Mouse (Mus musculus): ENCODE measurements around the gene Vmn1r163. TPM values are rescaled to one million over a fixed set of nuclear protein-coding genes. Genes with fewer than 3 reads are reported as not detected.
"Not testable (repeated sequence)": the region's sequence is repeated elsewhere in the genome, so short reads cannot be mapped to it uniquely, and the experiment has no call there.

The Vmn1r163 gene
- polyA plus RNA-seq (2014; fragmentation: Nextera tagmentation; extraction: Ambion mirVana), result not detected in 2 replicates

DNA sequence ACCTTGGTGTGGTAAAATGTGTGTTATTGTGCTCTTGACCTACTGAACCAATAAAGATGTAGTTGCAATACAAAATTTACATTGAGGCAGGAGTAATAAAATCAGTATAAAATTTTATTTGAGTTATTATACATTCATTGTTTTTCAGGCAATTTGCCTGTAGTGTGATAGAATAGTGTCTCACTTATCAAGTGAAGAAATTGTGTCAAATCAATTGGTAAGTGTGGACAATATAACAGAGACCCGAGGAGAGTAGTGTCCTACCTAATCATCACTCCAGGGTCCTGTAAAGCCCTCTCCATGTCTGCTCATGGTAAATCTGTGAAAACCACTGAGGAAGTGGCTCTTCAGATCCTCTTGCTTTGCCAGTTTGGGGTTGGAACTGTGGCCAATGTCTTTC, at the start of gene Vmn1r163:
TSS of gene Vmn1r163 (plus strand) at position 301 of the 400 bp plus-strand sequence.
- not testable (repeated sequence) for H3K4me1 ChIP-seq (ENCODE audit: control insufficient read depth, insufficient read depth, low read length); H3K9me3 ChIP-seq (ENCODE audit: control insufficient read depth, low read length); H3K27me3 ChIP-seq (ENCODE audit: control insufficient read depth, insufficient read depth, low read length); H3K4me2 ChIP-seq; ATAC-seq (ENCODE audit: low FRiP score); H3K4me3 ChIP-seq (ENCODE audit: low read depth, low read length); H3K36me3 ChIP-seq (ENCODE audit: control insufficient read depth, insufficient read depth, low read length); H3K27ac ChIP-seq (ENCODE audit: low read depth, low read length); DNase-seq (ENCODE audit: low spot score, missing footprints); H3K9ac ChIP-seq (ENCODE audit: low read length)
- WGBS, result no CpG with 5 or more reads among the region's 1 CpGs

DNA sequence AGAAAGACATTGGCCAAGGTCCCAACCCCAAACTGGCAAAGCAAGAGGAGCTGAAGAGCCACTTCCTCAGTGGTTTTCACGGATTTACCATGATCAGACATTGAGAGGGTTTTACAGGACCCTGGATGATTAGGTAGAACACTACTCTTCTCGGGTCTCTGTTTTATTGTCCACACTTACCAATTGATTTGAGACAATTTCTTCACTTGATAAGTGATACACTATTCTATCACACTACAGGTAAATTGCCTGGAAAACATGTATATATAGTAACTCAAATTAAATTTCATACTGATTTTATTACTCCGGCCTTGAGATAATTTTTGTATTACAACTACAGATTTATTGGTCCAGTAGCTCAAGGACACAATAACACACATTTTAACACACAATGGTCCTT, 35.5 kb upstream of the Vmn1r163 start, which contains the start of gene Gm4216:
TSS of gene Gm4216 (minus strand) at position 101 of the 400 bp plus-strand sequence.
- WGBS, result no CpG with 5 or more reads among the region's 3 CpGs
- not testable (repeated sequence) for H3K36me3 ChIP-seq (ENCODE audit: control insufficient read depth, insufficient read depth, low read length); H3K27me3 ChIP-seq (ENCODE audit: control insufficient read depth, insufficient read depth, low read length); H3K4me3 ChIP-seq (ENCODE audit: low read depth, low read length); H3K4me1 ChIP-seq (ENCODE audit: control insufficient read depth, insufficient read depth, low read length); H3K9me3 ChIP-seq (ENCODE audit: control insufficient read depth, low read length); H3K27ac ChIP-seq (ENCODE audit: low read depth, low read length); ATAC-seq (ENCODE audit: low FRiP score); H3K4me2 ChIP-seq; DNase-seq (ENCODE audit: low spot score, missing footprints); H3K9ac ChIP-seq (ENCODE audit: low read length)

DNA sequence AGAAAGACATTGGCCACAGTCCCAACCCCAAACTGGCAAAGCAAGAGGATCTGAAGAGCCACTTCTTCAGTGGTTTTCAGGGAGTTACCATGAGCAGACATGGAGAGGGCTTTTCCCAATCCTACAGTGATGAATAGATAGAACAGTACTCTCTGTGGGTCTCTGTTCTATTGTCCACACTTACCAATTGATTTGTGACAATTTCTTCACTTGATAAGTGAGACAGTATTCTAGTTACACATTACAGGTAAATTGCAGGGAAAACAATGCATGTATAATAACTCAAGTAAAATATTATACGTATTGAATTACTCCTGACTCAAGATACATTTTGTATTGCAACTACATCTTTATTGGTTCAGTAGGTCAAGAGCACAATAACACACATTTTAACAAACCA, 12.0 kb downstream of the Vmn1r163 start, which contains the start of gene Gm8720:
TSS of gene Gm8720 (minus strand) at position 101 of the 400 bp plus-strand sequence.
- H3K4me3 ChIP-seq (ENCODE audit: low read depth, low read length); H3K27me3 ChIP-seq (ENCODE audit: control insufficient read depth, insufficient read depth, low read length); DNase-seq (ENCODE audit: low spot score, missing footprints); H3K4me1 ChIP-seq (ENCODE audit: control insufficient read depth, insufficient read depth, low read length); H3K36me3 ChIP-seq (ENCODE audit: control insufficient read depth, insufficient read depth, low read length); H3K9ac ChIP-seq (ENCODE audit: low read length); H3K9me3 ChIP-seq (ENCODE audit: control insufficient read depth, low read length); H3K4me2 ChIP-seq; H3K27ac ChIP-seq (ENCODE audit: low read depth, low read length); ATAC-seq (ENCODE audit: low FRiP score): not testable (repeated sequence)
- no CpG with 5 or more reads among the region's 1 CpGs for WGBS

Other genes starting within 250 kb of the Vmn1r163 start
- not detected in 2 replicates for gene Vmn1r159, start 211.9 kb upstream of the Vmn1r163 start, polyA plus RNA-seq (2014; fragmentation: Nextera tagmentation; extraction: Ambion mirVana)
- not detected in 2 replicates for gene Vmn1r160, start 184.3 kb upstream of the Vmn1r163 start, polyA plus RNA-seq (2014; fragmentation: Nextera tagmentation; extraction: Ambion mirVana)
- not detected in 2 replicates for gene Gm4214, start 70.9 kb upstream of the Vmn1r163 start, polyA plus RNA-seq (2014; fragmentation: Nextera tagmentation; extraction: Ambion mirVana)
- not detected in 2 replicates for gene Gm4216, start 35.6 kb upstream of the Vmn1r163 start, polyA plus RNA-seq (2014; fragmentation: Nextera tagmentation; extraction: Ambion mirVana)
- gene Gm8720, start 11.9 kb downstream of the Vmn1r163 start, polyA plus RNA-seq (2014; fragmentation: Nextera tagmentation; extraction: Ambion mirVana), result not detected in 2 replicates
- not detected in 2 replicates for gene Gm10662, start 88.9 kb downstream of the Vmn1r163 start, polyA plus RNA-seq (2014; fragmentation: Nextera tagmentation; extraction: Ambion mirVana)
- gene Vmn1r165, start 161.8 kb downstream of the Vmn1r163 start, polyA plus RNA-seq (2014; fragmentation: Nextera tagmentation; extraction: Ambion mirVana), result not detected in 2 replicates
- gene Vmn1r166, start 196.1 kb downstream of the Vmn1r163 start, polyA plus RNA-seq (2014; fragmentation: Nextera tagmentation; extraction: Ambion mirVana), result not detected in 2 replicates
- not detected in 2 replicates for gene Gm6902, start 223.4 kb downstream of the Vmn1r163 start, polyA plus RNA-seq (2014; fragmentation: Nextera tagmentation; extraction: Ambion mirVana)
- gene Nlrp4e, start 245.7 kb downstream of the Vmn1r163 start, polyA plus RNA-seq (2014; fragmentation: Nextera tagmentation; extraction: Ambion mirVana), result not detected in 2 replicates